Mouse (Mus musculus): ENCODE results near the gene Srr. TPM values are rescaled to one million over a fixed set of nuclear protein-coding genes. Genes with fewer than 3 reads are reported as not detected.
A peak's percentile ranks its signal among the peaks of the same experiment; 100 is the strongest.

Gene Srr
- total and polyA plus RNA-seq, 3 experiments, result 5.2 to 6.8 TPM; not detected in 1

GRCm38 (mm10) chr11:74956006-74956405, 30.3 kb upstream of the Srr start:
- no peaks in the 10 kb centered on the region; a peak in 1 of 4 replicates for H3K4me1 ChIP-seq (ENCODE audit: control insufficient read depth in 1 of 2, insufficient read depth in 2 of 2, low read length in 2 of 2)
- no peaks in the 10 kb centered on the region for H3K9me3 ChIP-seq (replicated peaks; ENCODE audit: insufficient read depth, low read length)
- H3K27me3 ChIP-seq (ENCODE audit: control insufficient read depth in 1 of 2, insufficient read depth in 2 of 2, low read length in 2 of 2), result no peaks in the 10 kb centered on the region
- H3K4me3 ChIP-seq (ENCODE audit: control insufficient read depth in 1 of 2, insufficient read depth in 1 of 2, low read depth in 2 of 2, low read length in 2 of 2), result no peak overlapping the region
- DNase-seq (ENCODE audit: low read depth, low spot score), result no peak
- H3K9ac ChIP-seq (ENCODE audit: control insufficient read depth, low read depth, low read length, poor library complexity, severe bottlenecking), result no peak overlapping the region
- TF ChIP-seq ZC3H11A (IDR thresholded peaks at IDR 0.05; ENCODE audit: low read depth, low read length) (no peak), MXI1 (IDR thresholded peaks at IDR 0.05; ENCODE audit: low read depth, low read length) (no peak), TCF12 (IDR thresholded peaks at IDR 0.05; ENCODE audit: low read depth, low read length) (no peak), NRF1 (IDR thresholded peaks at IDR 0.05; ENCODE audit: insufficient read depth, low read depth, low read length, poor library complexity, severe bottlenecking) (no peak), RCOR1 (IDR thresholded peaks at IDR 0.05; ENCODE audit: low read depth, low read length) (no peak), POLR2A (IDR thresholded peaks at IDR 0.05; ENCODE audit: control insufficient read depth in 1 of 2, insufficient read depth in 1 of 2, low read depth in 1 of 2, low read length in 2 of 2, poor library complexity in 1 of 2) (no peak), GABPA (IDR thresholded peaks at IDR 0.05; ENCODE audit: low read depth, low read length) (no peak)
- H3K27ac ChIP-seq (ENCODE audit: control insufficient read depth, low read depth, low read length), result no peak overlapping the region
- peaks cover 0 to 6% of the 10 kb centered on the region in 2 experiments; a peak in 2 of 4 replicates for H3K36me3 ChIP-seq (ENCODE audit: control insufficient read depth in 1 of 2, insufficient read depth in 2 of 2, low read length in 2 of 2)
- H3K79me2 ChIP-seq (ENCODE audit: control insufficient read depth, insufficient read depth, low read length, poor library complexity), result no peaks in the 10 kb centered on the region

- H3K27ac ChIP-seq (ENCODE audit: control insufficient read depth, low read depth, low read length), result no peak overlapping the region
- H3K9ac ChIP-seq (ENCODE audit: control insufficient read depth, low read depth, low read length, poor library complexity, severe bottlenecking), result no peak overlapping the region
- no peak for DNase-seq (ENCODE audit: low read depth, low spot score)
- no peak for TF ChIP-seq USF2 (IDR thresholded peaks at IDR 0.05; ENCODE audit: borderline replicate concordance in 1 of 2, insufficient read depth in 1 of 2, low read depth in 1 of 2, low read length in 2 of 2)
- no peak for TF ChIP-seq TAL1 (IDR thresholded peaks at IDR 0.05; ENCODE audit: low read length)
- TF ChIP-seq MAX (IDR thresholded peaks at IDR 0.05; ENCODE audit: low read length), result no peak
- no peak for TF ChIP-seq MEF2A (IDR thresholded peaks at IDR 0.05; ENCODE audit: extremely low read depth, insufficient replicate concordance, low read depth, low read length, poor library complexity, severe bottlenecking)
- no peaks in the 10 kb centered on the region for H3K9me3 ChIP-seq (replicated peaks; ENCODE audit: insufficient read depth, low read length)
- H3K36me3 ChIP-seq (ENCODE audit: control insufficient read depth in 1 of 2, insufficient read depth in 2 of 2, low read length in 2 of 2), result peaks cover 0 to 7% of the 10 kb centered on the region in 2 experiments; a peak in 2 of 4 replicates
- no peak overlapping the region for H3K4me3 ChIP-seq (ENCODE audit: control insufficient read depth in 1 of 2, insufficient read depth in 1 of 2, low read depth in 2 of 2, low read length in 2 of 2)
- H3K27me3 ChIP-seq (ENCODE audit: control insufficient read depth in 1 of 2, insufficient read depth in 2 of 2, low read length in 2 of 2), result no peaks in the 10 kb centered on the region
- H3K79me2 ChIP-seq (ENCODE audit: control insufficient read depth, insufficient read depth, low read length, poor library complexity), result no peaks in the 10 kb centered on the region
- no peaks in the 10 kb centered on the region; a peak in 1 of 4 replicates for H3K4me1 ChIP-seq (ENCODE audit: control insufficient read depth in 1 of 2, insufficient read depth in 2 of 2, low read length in 2 of 2)
Observed at GRCm38 (mm10) chr11:74954901-74955300, 29.2 kb upstream of the Srr start.

GRCm38 (mm10) chr11:74946348-74946747, 20.6 kb upstream of the Srr start:
- H3K4me1 ChIP-seq (ENCODE audit: control insufficient read depth in 1 of 2, insufficient read depth in 2 of 2, low read length in 2 of 2), result no peaks in the 10 kb centered on the region
- H3K27me3 ChIP-seq (ENCODE audit: control insufficient read depth in 1 of 2, insufficient read depth in 2 of 2, low read length in 2 of 2), result no peaks in the 10 kb centered on the region
- DNase-seq (ENCODE audit: low read depth, low spot score), result peak; percentile 80
- no peaks in the 10 kb centered on the region for H3K79me2 ChIP-seq (ENCODE audit: control insufficient read depth, insufficient read depth, low read length, poor library complexity)
- H3K36me3 ChIP-seq (ENCODE audit: control insufficient read depth in 1 of 2, insufficient read depth in 2 of 2, low read length in 2 of 2), result peaks cover 0 to 21% of the 10 kb centered on the region in 2 experiments; a peak in 2 of 4 replicates
- H3K4me3 ChIP-seq (ENCODE audit: control insufficient read depth in 1 of 2, insufficient read depth in 1 of 2, low read depth in 2 of 2, low read length in 2 of 2), result no peak overlapping the region
- H3K27ac ChIP-seq (ENCODE audit: control insufficient read depth, low read depth, low read length), result no peak overlapping the region
- H3K9ac ChIP-seq (ENCODE audit: control insufficient read depth, low read depth, low read length, poor library complexity, severe bottlenecking), result no peak overlapping the region
- H3K9me3 ChIP-seq (replicated peaks; ENCODE audit: insufficient read depth, low read length), result no peaks in the 10 kb centered on the region
- TF ChIP-seq SIN3A (IDR thresholded peaks at IDR 0.05; ENCODE audit: low read length) (peak; percentile 55; the same call in 1 of the 2 replicates), TCF12 (IDR thresholded peaks at IDR 0.05; ENCODE audit: low read depth, low read length) (no peak), KAT2A (conservative IDR thresholded peaks at IDR 0.05; ENCODE audit: low read depth, low read length) (no peak), MYC (IDR thresholded peaks at IDR 0.05; ENCODE audit: low read depth, low read length) (peak; percentile 83; the same call in 1 of the 2 replicates), MAZ (IDR thresholded peaks at IDR 0.05; ENCODE audit: low read depth, low read length) (no peak), E2F4 (IDR thresholded peaks at IDR 0.05; ENCODE audit: borderline replicate concordance, low read depth, low read length) (no peak), ZNF384 (IDR thresholded peaks at IDR 0.05; ENCODE audit: low read depth, low read length) (no peak), MYB (IDR thresholded peaks at IDR 0.05; ENCODE audit: low read depth, low read length) (no peak), TAL1 (IDR thresholded peaks at IDR 0.05; ENCODE audit: low read length) (no peak), TBP (IDR thresholded peaks at IDR 0.05; ENCODE audit: low read depth, low read length) (no peak), BHLHE40 (IDR thresholded peaks at IDR 0.05; ENCODE audit: borderline replicate concordance, low read depth, low read length) (no peak), POLR2A (IDR thresholded peaks at IDR 0.05; ENCODE audit: control insufficient read depth in 1 of 2, insufficient read depth in 1 of 2, low read depth in 1 of 2, low read length in 2 of 2, poor library complexity in 1 of 2) (no peak), ZMIZ1 (IDR thresholded peaks at IDR 0.05; ENCODE audit: low read depth, low read length) (no peak), CHD1 (IDR thresholded peaks at IDR 0.05; ENCODE audit: low read depth, low read length) (no peak), RAD21 (IDR thresholded peaks at IDR 0.05; ENCODE audit: low read depth, low read length) (peak; percentile 84), MEF2A (IDR thresholded peaks at IDR 0.05; ENCODE audit: extremely low read depth, insufficient replicate concordance, low read depth, low read length, poor library complexity, severe bottlenecking) (no peak), CTCF (IDR thresholded peaks at IDR 0.05 in 2 of 3, conservative IDR thresholded peaks at IDR 0.05 in 1 of 3; ENCODE audit: control insufficient read depth in 1 of 3, insufficient read depth in 1 of 3, low read depth in 2 of 3, low read length in 3 of 3, poor library complexity in 1 of 3, severe bottlenecking in 1 of 3) (peak in 2 of 3 experiments; percentile 78 to 93; a peak in 4 of 6 replicates), UBTF (IDR thresholded peaks at IDR 0.05; ENCODE audit: borderline replicate concordance, insufficient read depth, low read depth, low read length) (no peak)
